Mouse (Mus musculus): ENCODE results near the gene Cpm.
"Not testable (repeated sequence)": the region's sequence is repeated elsewhere in the genome, so short reads cannot be mapped to it uniquely, and the experiment has no call there.

Cpm gene

GRCm38 (mm10) chr10:117718161-117719119 is 89.1 kb downstream of the Cpm start:
- no peak for DNase-seq (ENCODE audit: low read depth, low spot score)

- DNase-seq (ENCODE audit: low read depth, low spot score), result no peak
Observed at GRCm38 (mm10) chr10:117724136-117724718, 94.9 kb downstream of the Cpm start.

- no peak for DNase-seq (ENCODE audit: low read depth, low spot score)
Observed at GRCm38 (mm10) chr10:117724804-117725361, 95.6 kb downstream of the Cpm start.

- DNase-seq (ENCODE audit: low read depth, low spot score), result no peak
Observed at GRCm38 (mm10) chr10:117725671-117726070, 96.4 kb downstream of the Cpm start.

- no peak for DNase-seq (ENCODE audit: low read depth, low spot score)
Observed at GRCm38 (mm10) chr10:117726350-117726749, 97.0 kb downstream of the Cpm start.

- no peak for DNase-seq (ENCODE audit: low read depth, low spot score)
Observed at GRCm38 (mm10) chr10:117726888-117727385, 97.6 kb downstream of the Cpm start.

GRCm38 (mm10) chr10:117727518-117728110 is 98.3 kb downstream of the Cpm start:
- no peak for DNase-seq (ENCODE audit: low read depth, low spot score)

- DNase-seq (ENCODE audit: low read depth, low spot score), result no peak
Observed at GRCm38 (mm10) chr10:117728574-117728973, 99.3 kb downstream of the Cpm start.

- no peak for DNase-seq (ENCODE audit: low read depth, low spot score)
Observed at GRCm38 (mm10) chr10:117729139-117729814, 100.0 kb downstream of the Cpm start.

GRCm38 (mm10) chr10:117730140-117730539 is 100.8 kb downstream of the Cpm start:
- DNase-seq (ENCODE audit: low read depth, low spot score), result no peak

GRCm38 (mm10) chr10:117730637-117731203 is 101.4 kb downstream of the Cpm start:
- no peak for DNase-seq (ENCODE audit: low read depth, low spot score)

- no peak for DNase-seq (ENCODE audit: low read depth, low spot score)
Observed at GRCm38 (mm10) chr10:117731244-117732101, 102.2 kb downstream of the Cpm start.

GRCm38 (mm10) chr10:117732184-117732583 is 102.9 kb downstream of the Cpm start:
- no peak for DNase-seq (ENCODE audit: low read depth, low spot score)

- no peak for DNase-seq (ENCODE audit: low read depth, low spot score)
Observed at GRCm38 (mm10) chr10:117732962-117733592, 103.8 kb downstream of the Cpm start.

- not testable (repeated sequence) for DNase-seq (ENCODE audit: low read depth, low spot score)
Observed at GRCm38 (mm10) chr10:117733626-117734025, 104.3 kb downstream of the Cpm start.

- not testable (repeated sequence) for DNase-seq (ENCODE audit: low read depth, low spot score)
Observed at GRCm38 (mm10) chr10:117734104-117734852, 105.0 kb downstream of the Cpm start.

GRCm38 (mm10) chr10:117735396-117735795 is 106.1 kb downstream of the Cpm start:
- DNase-seq (ENCODE audit: low read depth, low spot score), result not testable (repeated sequence)

- no peak for DNase-seq (ENCODE audit: low read depth, low spot score)
Observed at GRCm38 (mm10) chr10:117736573-117736972, 107.3 kb downstream of the Cpm start.
